12 mouse cellular contexts compared by ENCODE assay signal in genomic region chr19:47211609-47212312, GRCm38 (mm10). TPM values are rescaled to one million over a fixed set of nuclear protein-coding genes. Genes with fewer than 3 reads are reported as not detected.
DNase-seq lines count a peak whose midpoint lies in the region; ATAC-seq and TF ChIP-seq lines count a peak whose summit lies in the region.
"Had no signal": no experiment of that assay in that cellular context is flagged by ENCODE, and none has a peak within 500 bp of the region (broad histone marks: within the 10 kb centered on the region; RNA-seq: fewer than 3 reads in every experiment).

No protein-coding gene starts in this region.

- H3K9ac ChIP-seq in hindbrain, embryonic 16.5 days (ENCODE audit: low read depth, low read length) = no peak overlapping the region
- no peak overlapping the region for H3K9ac ChIP-seq in neural tube, embryonic 15.5 days (replicated peaks)
- no peak overlapping the region for H3K9ac ChIP-seq in intestine, embryonic 16.5 days (ENCODE audit: low read depth, low read length)
- H3K9ac ChIP-seq: kidney, embryonic 15.5 days had no signal

- peak overlapping the region; percentile 70 for H3K27ac ChIP-seq in left cerebral cortex, adult 2 months
- peak overlapping the region; percentile 72 for H3K27ac ChIP-seq in hindbrain, embryonic 16.5 days (ENCODE audit: low read depth, low read length)
- H3K27ac ChIP-seq in neural tube, embryonic 15.5 days (replicated peaks) = peak overlapping the region; percentile 58
- no peak overlapping the region for H3K27ac ChIP-seq in intestine, embryonic 16.5 days (ENCODE audit: low read length)
- H3K27ac ChIP-seq: kidney, embryonic 15.5 days had no signal

- intact Hi-C loops in left cerebral cortex, adult 2 months (cut with DNase I) = no loop called here

- 48% methylated on average over 10 of the region's 10 CpGs for whole genome bisulfite sequencing in hindbrain, embryonic 16.5 days
- WGBS in neural tube, embryonic 15.5 days = 44% methylated on average over 10 of the region's 10 CpGs
- 68% methylated on average over 10 of the region's 10 CpGs for WGBS in intestine, embryonic 16.5 days

- no peaks in the 10 kb centered on the region for H3K27me3 ChIP-seq in hindbrain, embryonic 16.5 days (replicated peaks; ENCODE audit: control insufficient read depth, insufficient read depth, low read length)
- H3K27me3 ChIP-seq in neural tube, embryonic 15.5 days (replicated peaks) = no peaks in the 10 kb centered on the region
- no peaks in the 10 kb centered on the region for H3K27me3 ChIP-seq in intestine, embryonic 16.5 days (replicated peaks; ENCODE audit: control insufficient read depth, insufficient read depth, low read length)
- H3K27me3 ChIP-seq: kidney, embryonic 15.5 days had no signal

- no peak for TF ChIP-seq CTCF in left cerebral cortex, adult 2 months (IDR thresholded peaks at IDR 0.05)

- H3K36me3 ChIP-seq in hindbrain, embryonic 16.5 days (ENCODE audit: control insufficient read depth, insufficient read depth, low read length) = no peaks in the 10 kb centered on the region
- H3K36me3 ChIP-seq in neural tube, embryonic 15.5 days = no peaks in the 10 kb centered on the region
- no peaks in the 10 kb centered on the region for H3K36me3 ChIP-seq in intestine, embryonic 16.5 days (ENCODE audit: control insufficient read depth, insufficient read depth, low read length)
- H3K36me3 ChIP-seq: kidney, embryonic 15.5 days had no signal

- no peak for DNase-seq in left cerebral cortex, adult 2 months (ENCODE audit: extremely low spot score in 1 of 2, low spot score in 2 of 2)
- no peak for DNase-seq in left cerebral cortex, adult 11 months (ENCODE audit: low spot score)
- peak; percentile 88 for DNase-seq in cerebellum, adult 9-11 months
- DNase-seq in thymus, postnatal 4 days = no peak
- DNase-seq in adipocyte (ENCODE audit: low spot score) = no peak

- ATAC-seq in hindbrain, embryonic 16.5 days = peak; percentile 82
- ATAC-seq in neural tube, embryonic 15.5 days (ENCODE audit: low FRiP score) = peak; percentile 63; the same call in 1 of the 2 replicates
- ATAC-seq in intestine, embryonic 16.5 days = no peak

- H3K4me1 ChIP-seq in hindbrain, embryonic 16.5 days (ENCODE audit: control insufficient read depth, insufficient read depth, low read depth, low read length) = peaks cover 9% of the 10 kb centered on the region
- peaks cover 12% of the 10 kb centered on the region for H3K4me1 ChIP-seq in neural tube, embryonic 15.5 days
- H3K4me1 ChIP-seq in intestine, embryonic 16.5 days (ENCODE audit: control insufficient read depth, insufficient read depth, low read length) = 0 out of 2 replicates have a peak, but pooled peaks cover 3% of the 10 kb centered on the region
- H3K4me1 ChIP-seq: kidney, embryonic 15.5 days had no signal

- no peak overlapping the region; the same call in 1 of the 2 replicates for H3K4me2 ChIP-seq in hindbrain, embryonic 16.5 days (ENCODE audit: low read length)
- no peak overlapping the region for H3K4me2 ChIP-seq in neural tube, embryonic 15.5 days
- no peak overlapping the region for H3K4me2 ChIP-seq in intestine, embryonic 16.5 days (ENCODE audit: low read depth, low read length)
- H3K4me2 ChIP-seq: kidney, embryonic 15.5 days had no signal

- H3K4me3 ChIP-seq in left cerebral cortex, adult 2 months = no peak overlapping the region
- no peak overlapping the region for H3K4me3 ChIP-seq in hindbrain, embryonic 16.5 days (ENCODE audit: low read length)
- H3K4me3 ChIP-seq in neural tube, embryonic 15.5 days (replicated peaks) = no peak overlapping the region
- H3K4me3 ChIP-seq in intestine, embryonic 16.5 days (ENCODE audit: low read length) = no peak overlapping the region
- H3K4me3 ChIP-seq: kidney, embryonic 15.5 days had no signal

- H3K9me3 ChIP-seq in hindbrain, embryonic 16.5 days (ENCODE audit: control insufficient read depth, low read length) = no peaks in the 10 kb centered on the region
- H3K9me3 ChIP-seq in neural tube, embryonic 15.5 days (replicated peaks) = no peaks in the 10 kb centered on the region
- H3K9me3 ChIP-seq in intestine, embryonic 16.5 days (ENCODE audit: control insufficient read depth, low read length) = no peaks in the 10 kb centered on the region
- H3K9me3 ChIP-seq: kidney, embryonic 15.5 days had no signal

RNA-seq across cellular contexts. Expression of gene Neurl1a, which starts 33.1 kb away (rescaled TPM):
- total RNA-seq in left cerebral cortex, adult 2 months (2021) = 100 to 1,000 TPM; 178 to 194 TPM
- polyA plus RNA-seq in hindbrain, embryonic 16.5 days (2015; fragmentation: Nextera tagmentation; extraction: Ambion mirVana) = 15.0 and 16.0 TPM in 2 replicates
- 13.7 and 15.4 TPM in 2 replicates for polyA plus RNA-seq in neural tube, embryonic 15.5 days (2015; fragmentation: Nextera tagmentation; extraction: Ambion mirVana)
- polyA plus RNA-seq in intestine, embryonic 16.5 days (2015; fragmentation: Nextera tagmentation; extraction: Ambion mirVana) = 3.7 and 4.2 TPM in 2 replicates

RNA-seq across cellular contexts. Expression of gene Calhm3, which starts 54.2 kb away (rescaled TPM):
- not detected for total RNA-seq in left cerebral cortex, adult 2 months (2021)
- polyA plus RNA-seq in hindbrain, embryonic 16.5 days (2015; fragmentation: Nextera tagmentation; extraction: Ambion mirVana) = 0.15 TPM in 1 of 2 replicates, not detected in the other
- polyA plus RNA-seq in neural tube, embryonic 15.5 days (2015; fragmentation: Nextera tagmentation; extraction: Ambion mirVana) = 0.18 TPM in 1 of 2 replicates, not detected in the other
- 0.88 and 1.1 TPM in 2 replicates for polyA plus RNA-seq in intestine, embryonic 16.5 days (2015; fragmentation: Nextera tagmentation; extraction: Ambion mirVana)
- polyA plus RNA-seq: frontal cortex, adult 2 months; heart, embryonic 16.5 days; kidney, embryonic 15.5 days; limb, embryonic 14.5 days had no signal
